24 mouse cellular contexts compared by ENCODE assay signal in the genomic region with DNA sequence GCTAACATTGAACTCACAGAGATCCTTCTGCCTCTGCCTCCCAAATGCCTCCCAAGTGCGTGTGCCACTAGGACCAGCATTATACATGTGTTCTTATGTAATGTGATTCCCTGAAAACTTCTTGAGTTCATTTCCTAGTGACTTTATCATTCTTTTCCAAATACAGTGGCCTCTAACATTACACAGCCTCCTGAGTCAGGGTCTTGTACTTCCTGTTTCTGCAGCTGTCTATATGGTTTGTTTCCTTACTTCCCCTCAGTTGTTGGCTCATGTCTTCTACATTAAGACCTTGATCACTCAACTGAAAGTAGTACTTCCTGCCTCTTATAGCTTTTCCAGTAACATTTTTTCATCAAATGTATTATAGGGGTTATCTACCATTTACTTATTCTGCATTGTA. TPM values are rescaled to one million over a fixed set of nuclear protein-coding genes. Genes with fewer than 3 reads are reported as not detected.
A peak's percentile ranks its signal among the peaks of the same experiment; 100 is the strongest.
DNase-seq lines count a peak whose midpoint lies in the region; ATAC-seq lines count a peak whose summit lies in the region.
"Had no signal": no experiment of that assay in that cellular context is flagged by ENCODE, and none has a peak within 500 bp of the region (broad histone marks: within the 10 kb centered on the region; RNA-seq: fewer than 3 reads in every experiment).

No protein-coding gene starts in this region.

- no peak overlapping the region for H3K4me3 ChIP-seq in heart, embryonic 12.5 days
- peak overlapping the region; percentile 67 for H3K4me3 ChIP-seq in megakaryocyte, embryonic 14.5 days (replicated peaks)
- H3K4me3 ChIP-seq in kidney, embryonic 14.5 days (ENCODE audit: low read length) = no peak overlapping the region
- H3K4me3 ChIP-seq in midbrain, embryonic 14.5 days (replicated peaks; ENCODE audit: low read depth, low read length) = no peak overlapping the region
- H3K4me3 ChIP-seq: forebrain, embryonic 10.5 days; heart, embryonic 15.5 days; midbrain, embryonic 15.5 days; neural tube, embryonic 12.5 days had no signal

- H3K27me3 ChIP-seq in heart, embryonic 12.5 days (replicated peaks) = no peaks in the 10 kb centered on the region
- no peaks in the 10 kb centered on the region for H3K27me3 ChIP-seq in megakaryocyte, embryonic 14.5 days (replicated peaks)
- H3K27me3 ChIP-seq in kidney, embryonic 14.5 days (ENCODE audit: control insufficient read depth, insufficient read depth, low read length) = no peaks in the 10 kb centered on the region
- H3K27me3 ChIP-seq in midbrain, embryonic 14.5 days (ENCODE audit: control insufficient read depth, insufficient read depth, low read length) = no peaks in the 10 kb centered on the region
- H3K27me3 ChIP-seq: heart, embryonic 15.5 days; midbrain, embryonic 15.5 days; neural tube, embryonic 12.5 days had no signal

- ATAC-seq in heart, embryonic 12.5 days (ENCODE audit: insufficient number of reproducible peaks, low FRiP score) = no peak
- ATAC-seq in kidney, embryonic 14.5 days (ENCODE audit: low FRiP score, low TSS enrichment) = no peak
- no peak for ATAC-seq in midbrain, embryonic 14.5 days (ENCODE audit: low FRiP score, low TSS enrichment)
- ATAC-seq: forebrain, embryonic 16.5 days; inflammation-experienced regulatory T-cells, adult 6 months; midbrain, embryonic 15.5 days had no signal

- no peak overlapping the region for H3K4me2 ChIP-seq in heart, embryonic 12.5 days
- H3K4me2 ChIP-seq in kidney, embryonic 14.5 days (replicated peaks; ENCODE audit: low read depth, low read length) = no peak overlapping the region
- no peak overlapping the region for H3K4me2 ChIP-seq in midbrain, embryonic 14.5 days (ENCODE audit: low read length)
- H3K4me2 ChIP-seq: heart, embryonic 15.5 days; hindbrain, embryonic 14.5 days; midbrain, embryonic 15.5 days; neural tube, embryonic 12.5 days had no signal

- H3K27ac ChIP-seq in heart, embryonic 12.5 days (ENCODE audit: poor library complexity, severe bottlenecking) = no peak overlapping the region
- no peak overlapping the region for H3K27ac ChIP-seq in kidney, embryonic 14.5 days (ENCODE audit: low read depth, low read length)
- no peak overlapping the region for H3K27ac ChIP-seq in midbrain, embryonic 14.5 days (replicated peaks; ENCODE audit: low read depth, low read length)
- H3K27ac ChIP-seq: forebrain, embryonic 10.5 days; heart, embryonic 15.5 days; hindbrain, embryonic 14.5 days; midbrain, embryonic 15.5 days; neural tube, embryonic 12.5 days had no signal

- WGBS in heart, embryonic 12.5 days = 78% methylated on average over 1 of the region's 1 CpGs
- 86% methylated on average over 1 of the region's 1 CpGs for WGBS in kidney, embryonic 14.5 days
- WGBS in midbrain, embryonic 14.5 days = 97% methylated on average over 1 of the region's 1 CpGs

- H3K36me3 ChIP-seq in heart, embryonic 12.5 days = no peaks in the 10 kb centered on the region
- H3K36me3 ChIP-seq in megakaryocyte, embryonic 14.5 days (replicated peaks; ENCODE audit: low read length) = peaks cover 3% of the 10 kb centered on the region
- H3K36me3 ChIP-seq in kidney, embryonic 14.5 days (ENCODE audit: control insufficient read depth, insufficient read depth, low read length) = no peaks in the 10 kb centered on the region
- H3K36me3 ChIP-seq in midbrain, embryonic 14.5 days (ENCODE audit: control insufficient read depth, insufficient read depth, low read length) = no peaks in the 10 kb centered on the region
- H3K36me3 ChIP-seq: heart, embryonic 15.5 days; midbrain, embryonic 15.5 days; neural tube, embryonic 12.5 days had no signal

- DNase-seq in heart, adult 9 months (ENCODE audit: low spot score in 2 of 2) = peak; percentile 10 to 25
- peak; percentile 65 for DNase-seq in 416B (ENCODE audit: low read depth)
- peak; percentile 72 for DNase-seq in MEL-GATA-1-ER (ENCODE audit: extremely low read depth, low read depth)
- no peak for DNase-seq in midbrain, embryonic 14.5 days
- DNase-seq in left cerebral cortex, postnatal 36 days (ENCODE audit: low spot score in 2 of 2) = no peak
- DNase-seq: adrenal gland, postnatal 25 days; cerebellum, adult 11 months; cerebellum, postnatal 10 days; gastrocnemius, postnatal 10 days; heart, postnatal 4 days; kidney, adult 18-20 months; kidney, postnatal 10 days; lung, adult 18-20 months; thymus, postnatal 14 days had no signal

- H3K4me1 ChIP-seq in heart, embryonic 12.5 days (replicated peaks) = no peaks in the 10 kb centered on the region
- peaks cover 40% of the 10 kb centered on the region for H3K4me1 ChIP-seq in megakaryocyte, embryonic 14.5 days
- H3K4me1 ChIP-seq in kidney, embryonic 14.5 days (ENCODE audit: control insufficient read depth, insufficient read depth, low read length) = 0 out of 2 replicates have a peak, but pooled peaks cover 3% of the 10 kb centered on the region
- no peaks in the 10 kb centered on the region for H3K4me1 ChIP-seq in midbrain, embryonic 14.5 days (ENCODE audit: control insufficient read depth, insufficient read depth, low read length)
- H3K4me1 ChIP-seq: forebrain, embryonic 10.5 days; heart, embryonic 15.5 days; midbrain, embryonic 15.5 days; neural tube, embryonic 12.5 days had no signal

- no peaks in the 10 kb centered on the region for H3K9me3 ChIP-seq in heart, embryonic 12.5 days (replicated peaks)
- no peaks in the 10 kb centered on the region for H3K9me3 ChIP-seq in megakaryocyte, embryonic 14.5 days
- H3K9me3 ChIP-seq in kidney, embryonic 14.5 days (ENCODE audit: control insufficient read depth, low read length) = no peaks in the 10 kb centered on the region
- H3K9me3 ChIP-seq in midbrain, embryonic 14.5 days (ENCODE audit: control insufficient read depth, low read length) = no peaks in the 10 kb centered on the region
- H3K9me3 ChIP-seq: forebrain, embryonic 10.5 days; heart, embryonic 15.5 days; midbrain, embryonic 15.5 days; neural tube, embryonic 12.5 days had no signal

- intact Hi-C loops in left cerebral cortex, postnatal 36 days (cut with DNase I) = no loop called here

- no peak overlapping the region for H3K9ac ChIP-seq in heart, embryonic 12.5 days
- no peak overlapping the region for H3K9ac ChIP-seq in kidney, embryonic 14.5 days (ENCODE audit: low read depth, low read length)
- no peak overlapping the region for H3K9ac ChIP-seq in midbrain, embryonic 14.5 days (replicated peaks; ENCODE audit: low read length)
- H3K9ac ChIP-seq: heart, embryonic 15.5 days; hindbrain, embryonic 14.5 days; midbrain, embryonic 15.5 days; neural tube, embryonic 12.5 days had no signal

RNA-seq across cellular contexts. Expression of gene Sfmbt1, which starts 46.6 kb away (rescaled TPM):
- 11.5 and 12.0 TPM in 2 replicates for polyA plus RNA-seq in heart, embryonic 12.5 days (2016; fragmentation: Nextera tagmentation; extraction: Ambion mirVana)
- polyA plus RNA-seq in megakaryocyte, embryonic 14.5 days (2012; ENCODE audit: insufficient read depth, low replicate concordance) = 0.53 and 1.0 TPM in 2 replicates
- polyA plus RNA-seq in kidney, embryonic 14.5 days (2014; fragmentation: Nextera tagmentation; extraction: Ambion mirVana) = 8.5 and 18.0 TPM in 2 replicates
- 17.0 and 20.9 TPM in 2 replicates for polyA plus RNA-seq in midbrain, embryonic 14.5 days (2014; fragmentation: Nextera tagmentation; extraction: Ambion mirVana)
- 10 to 100 TPM; 33.3 to 35.2 TPM for total RNA-seq in left cerebral cortex, postnatal 36 days (2021)

Comparison
In these comparisons a context has a peak if more than half of its experiments do, and no peak if none do; other contexts are left out.
1. DNase-seq: peak in heart, adult 9 months (2 of 2), 416B (single experiment) and MEL-GATA-1-ER (single experiment); none in midbrain, embryonic 14.5 days (single experiment) and left cerebral cortex, postnatal 36 days (0 of 2).